Mouse (Mus musculus) heart, embryonic 16.5 days (tissue): Measurements from ENCODE around the gene Afap1. TPM values are rescaled to one million over a fixed set of nuclear protein-coding genes. Genes with fewer than 3 reads are reported as not detected.
A peak's percentile ranks its signal among the peaks of the same experiment; 100 is the strongest.

ENCODE experiments used
- ATAC-seq: fragments of 200-750 bp; cut with Nextera tagmentation; replicated peaks from 2 replicates; pipeline ENCODE4 v1.8.0; 2017; ENCODE audit warnings: moderate number of reproducible peaks; ENCODE audit not compliant: insufficient read depth, low FRiP score; ENCODE audit errors: extremely low read depth
- H3K27ac ChIP-seq: fragments of 300-500 bp; sonication (generic); 2 replicates; pipeline ENCODE4 v1.5.1; 2014; ENCODE audit warnings: mild to moderate bottlenecking, low read length, control low read depth, moderate library complexity
- H3K27me3 ChIP-seq: fragments of 300-500 bp; sonication (generic); 2 replicates; pipeline ENCODE4 v1.6.1; 2014; ENCODE audit warnings: low read length, mixed read lengths; ENCODE audit not compliant: control insufficient read depth, insufficient read depth
- H3K36me3 ChIP-seq: fragments of 300-500 bp; sonication (generic); 2 replicates; pipeline ENCODE4 v1.6.1; 2014; ENCODE audit not compliant: control insufficient read depth, insufficient read depth
- H3K4me1 ChIP-seq: fragments of 300-500 bp; sonication (generic); 2 replicates; pipeline ENCODE4 v1.6.1; 2014; ENCODE audit warnings: low read length, mixed read lengths; ENCODE audit not compliant: control insufficient read depth, insufficient read depth
- H3K4me2 ChIP-seq: fragments of 300-500 bp; sonication (generic); 2 replicates; pipeline ENCODE4 v1.6.1; 2014; ENCODE audit warnings: low read depth, mild to moderate bottlenecking, control low read depth, low read length
- H3K4me3 ChIP-seq: fragments of 300-500 bp; sonication (generic); 2 replicates; pipeline ENCODE4 v1.5.1; 2014; ENCODE audit warnings: mild to moderate bottlenecking, control low read depth, low read length
- H3K9ac ChIP-seq: fragments of 300-500 bp; sonication (generic); 2 replicates; pipeline ENCODE4 v1.6.1; 2014; ENCODE audit warnings: low read length, control low read depth
- H3K9me3 ChIP-seq: fragments of 300-500 bp; sonication (generic); replicated peaks from 2 replicates; pipeline ENCODE4 v1.6.1; 2016; ENCODE audit warnings: low read length; ENCODE audit not compliant: control insufficient read depth
- whole genome bisulfite sequencing: fragments of 180-500 bp; shearing (Covaris S2); extraction: QIAGEN DNeasy Blood & Tissue Kit; methylation state at CpG from one replicate; pipeline ENCODE4 v1.1.7; 2014; 5-methylcytosine and 5-hydroxymethylcytosine counted together
- polyA plus RNA-seq: library from polyadenylated mRNA; unstranded; fragments of >200 nt; fragmentation: Nextera tagmentation; extraction: Ambion mirVana; gene quantifications from 2 replicates; pipeline ENCODE4 v1.2.1, GENCODE M21; 2015

The Afap1 gene
- polyA plus RNA-seq, 1 experiment from 2014 or later = 24.5 TPM

DNA sequence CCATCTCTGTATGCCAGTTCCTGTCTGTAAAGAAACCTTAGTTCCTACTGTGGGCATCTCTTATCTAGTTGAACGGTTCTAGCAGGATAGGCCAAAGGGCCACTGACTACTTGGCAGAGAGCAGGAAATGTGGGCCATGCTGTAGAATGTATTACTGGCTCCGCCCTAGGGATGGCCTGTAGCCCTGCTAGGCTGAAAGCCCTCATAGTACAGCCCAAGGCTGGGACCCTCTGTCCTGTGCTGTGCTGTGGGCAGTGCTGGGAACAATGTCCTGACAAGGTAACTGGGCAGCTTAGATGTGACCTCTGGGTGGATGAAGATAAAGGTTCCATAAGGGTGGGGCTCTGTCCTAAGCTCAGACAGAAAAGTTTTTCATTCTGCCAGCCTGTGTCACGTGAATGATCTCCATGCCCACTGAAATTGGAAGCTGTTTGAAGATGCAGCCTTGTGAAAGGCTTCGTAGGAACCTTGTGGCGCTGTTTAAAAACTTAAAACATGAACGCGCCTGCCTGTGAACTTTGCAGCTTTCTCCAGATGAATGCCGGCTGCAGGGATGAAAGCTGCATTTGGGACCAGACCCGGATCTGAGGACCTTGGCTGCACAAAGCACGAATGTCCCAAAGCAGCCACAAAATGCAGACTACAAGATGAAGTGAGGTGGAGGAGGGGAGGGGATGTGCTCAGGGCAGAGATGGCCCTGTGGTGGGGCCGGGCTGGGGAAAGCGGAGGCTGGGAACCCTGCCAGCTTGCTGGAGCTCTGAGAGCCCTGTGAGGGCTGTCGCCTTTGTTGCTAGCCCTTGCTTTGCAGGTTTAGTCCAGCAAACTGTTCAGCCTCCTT is 147.5 kb downstream of the Afap1 start:
- WGBS = 48% methylated on average over 13 of the region's 13 CpGs
- ATAC-seq = peak; percentile 84

GRCm38 (mm10) chr5:36041236-36041562 is 148.1 kb downstream of the Afap1 start:
- Histone ChIP-seq H3K4me2 (no peak overlapping the region), H3K4me1 (peaks cover 20% of the 10 kb centered on the region), H3K9me3 (no peaks in the 10 kb centered on the region), H3K36me3 (0 out of 2 replicates have a peak, but pooled peaks cover 3% of the 10 kb centered on the region), H3K4me3 (no peak overlapping the region), H3K27ac (peak overlapping the region; percentile 80), H3K27me3 (no peaks in the 10 kb centered on the region), H3K9ac (peak overlapping the region; percentile 44; the same call in 1 of the 2 replicates)
- ATAC-seq = peak; percentile 28; the same call in 1 of the 2 replicates

More for the DNA sequence above, 147.5 kb downstream of the Afap1 start:
- 0 out of 2 replicates have a peak, but pooled peaks cover 3% of the 10 kb centered on the region for H3K36me3 ChIP-seq
- peaks cover 20% of the 10 kb centered on the region for H3K4me1 ChIP-seq
- H3K27me3 ChIP-seq = no peaks in the 10 kb centered on the region
- no peaks in the 10 kb centered on the region for H3K9me3 ChIP-seq
- H3K4me3 ChIP-seq = no peak overlapping the region
- peak overlapping the region; percentile 80 for H3K27ac ChIP-seq
- H3K9ac ChIP-seq = peak overlapping the region; percentile 44; the same call in 1 of the 2 replicates
- no peak overlapping the region for H3K4me2 ChIP-seq

DNA sequence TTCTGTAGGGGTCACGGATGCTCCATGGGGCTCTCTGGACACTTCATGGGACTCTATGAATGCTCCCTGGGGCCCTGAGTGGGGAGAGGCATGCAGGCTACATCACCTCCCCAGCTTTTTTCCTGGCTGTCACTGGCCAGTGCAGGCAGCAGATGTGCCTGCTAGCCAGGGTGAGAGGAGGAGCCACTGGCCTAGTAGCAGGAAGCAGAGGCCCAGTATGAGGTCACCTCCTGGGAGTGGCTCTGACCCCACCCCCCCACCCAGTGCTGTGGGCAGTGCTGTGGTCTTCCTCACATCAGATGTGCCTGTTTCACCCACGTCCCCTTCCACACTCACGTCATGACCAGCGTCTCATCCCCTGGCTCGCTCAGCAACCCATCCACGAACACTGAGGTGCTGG is 148.6 kb downstream of the Afap1 start:
- Histone ChIP-seq H3K27ac (peak overlapping the region; percentile 80; the same call in 1 of the 2 replicates), H3K4me3 (no peak overlapping the region), H3K9me3 (no peaks in the 10 kb centered on the region), H3K4me2 (no peak overlapping the region), H3K36me3 (0 out of 2 replicates have a peak, but pooled peaks cover 3% of the 10 kb centered on the region), H3K4me1 (peaks cover 20% of the 10 kb centered on the region), H3K27me3 (no peaks in the 10 kb centered on the region), H3K9ac (no peak overlapping the region)
- no peak for ATAC-seq
- 87% methylated on average over 6 of the region's 6 CpGs for WGBS

DNA sequence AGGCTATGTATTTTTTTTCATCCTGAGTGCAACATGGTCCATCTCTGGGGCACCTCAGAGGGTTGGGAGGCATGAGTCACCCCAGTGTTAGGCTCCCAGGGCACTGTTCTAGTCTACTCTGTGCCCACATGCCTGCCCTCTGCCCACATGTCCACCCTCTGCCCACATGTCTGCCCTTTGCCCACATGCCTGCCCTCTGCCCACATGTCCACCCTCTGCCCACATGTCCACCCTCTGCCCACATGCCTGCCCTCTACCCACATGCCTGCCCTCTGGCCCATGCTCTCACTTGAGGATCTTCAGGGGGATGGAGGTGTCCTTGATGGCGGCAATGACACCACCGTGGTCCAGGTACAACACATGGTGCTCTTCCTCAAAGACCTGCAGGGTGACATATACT is 150.0 kb downstream of the Afap1 start:
- Histone ChIP-seq H3K4me1 (peaks cover 20% of the 10 kb centered on the region), H3K9me3 (no peaks in the 10 kb centered on the region), H3K4me2 (no peak overlapping the region), H3K9ac (no peak overlapping the region), H3K27ac (no peak overlapping the region), H3K36me3 (no peaks in the 10 kb centered on the region; the same call in 1 of the 2 replicates), H3K27me3 (no peaks in the 10 kb centered on the region), H3K4me3 (no peak overlapping the region)
- ATAC-seq = no peak
- WGBS = 94% methylated on average over 2 of the region's 2 CpGs

Other genes starting within 250 kb of the Afap1 start
- 16.3 and 17.2 TPM in 2 replicates for gene Htra3, start 213.5 kb upstream of the Afap1 start, polyA plus RNA-seq
- 8.3 and 10.0 TPM in 2 replicates for gene Sh3tc1, start 153.3 kb upstream of the Afap1 start, polyA plus RNA-seq
- gene Ablim2, start 135.4 kb upstream of the Afap1 start, polyA plus RNA-seq = 4.7 and 7.3 TPM in 2 replicates